Mouse (Mus musculus) lung, embryonic 14.5 days (tissue): ENCODE data around the gene Erbb3. TPM values are rescaled to one million over a fixed set of nuclear protein-coding genes. Genes with fewer than 3 reads are reported as not detected.
A peak's percentile ranks its signal among the peaks of the same experiment; 100 is the strongest.
"Not testable (repeated sequence)": the region's sequence is repeated elsewhere in the genome, so short reads cannot be mapped to it uniquely, and the experiment has no call there.

Source experiments
- ATAC-seq: fragments of 200-750 bp; cut with Nextera tagmentation; 2 replicates; pipeline ENCODE4 v1.8.0; 2017; ENCODE audit warnings: mild to moderate bottlenecking, moderate TSS enrichment, moderate library complexity; ENCODE audit not compliant: insufficient read depth
- DNase-seq: peaks from one replicate; pipeline ENCODE4 v3.0.0-alpha.2; 2015
- H3K27ac ChIP-seq: fragments of 300-500 bp; sonication (generic); 2 replicates; pipeline ENCODE4 v1.5.1; 2014; ENCODE audit warnings: low read depth, mild to moderate bottlenecking, moderate library complexity
- H3K27me3 ChIP-seq: fragments of 300-500 bp; sonication (generic); 2 replicates; pipeline ENCODE4 v1.6.1; 2014; ENCODE audit warnings: low read length, control low read depth; ENCODE audit not compliant: insufficient read depth
- H3K36me3 ChIP-seq: fragments of 300-500 bp; sonication (generic); 2 replicates; pipeline ENCODE4 v1.6.1; 2014; ENCODE audit warnings: control low read depth; ENCODE audit not compliant: insufficient read depth
- H3K4me1 ChIP-seq: fragments of 300-500 bp; sonication (generic); 2 replicates; pipeline ENCODE4 v1.6.1; 2014; ENCODE audit warnings: antibody characterized with exemption, control low read depth; ENCODE audit not compliant: insufficient read depth
- H3K4me2 ChIP-seq: fragments of 300-500 bp; sonication (generic); 2 replicates; pipeline ENCODE4 v1.6.1; 2014; ENCODE audit warnings: mild to moderate bottlenecking
- H3K4me3 ChIP-seq: fragments of 300-500 bp; sonication (generic); 2 replicates; pipeline ENCODE4 v1.5.1; 2014; ENCODE audit warnings: low read depth, low read length
- H3K9ac ChIP-seq: fragments of 300-500 bp; sonication (generic); 2 replicates; pipeline ENCODE4 v1.6.1; 2014
- H3K9me3 ChIP-seq: fragments of 300-500 bp; sonication (generic); 2 replicates; pipeline ENCODE4 v1.6.1; 2016; ENCODE audit warnings: low read depth, low read length, control low read depth
- CTCF ChIP-seq: IDR thresholded peaks from 2 replicates; pipeline ENCODE4 v1.5.1; 2016; ENCODE audit warnings: antibody characterized with exemption, low read depth
- WGBS: fragments of 180-500 bp; shearing (Covaris S2); extraction: QIAGEN DNeasy Blood & Tissue Kit; methylation state at CpG from one replicate; pipeline ENCODE4 v1.1.7; 2014; 5-methylcytosine and 5-hydroxymethylcytosine counted together
- polyA plus RNA-seq: library from polyadenylated mRNA; unstranded; fragments of >200 nt; fragmentation: Nextera tagmentation; extraction: Ambion mirVana; gene quantifications from 2 replicates; pipeline ENCODE4 v1.2.1, GENCODE M21; 2014

The Erbb3 gene
- polyA plus RNA-seq, 1 experiment from 2014 or later = 22.9 TPM

DNA sequence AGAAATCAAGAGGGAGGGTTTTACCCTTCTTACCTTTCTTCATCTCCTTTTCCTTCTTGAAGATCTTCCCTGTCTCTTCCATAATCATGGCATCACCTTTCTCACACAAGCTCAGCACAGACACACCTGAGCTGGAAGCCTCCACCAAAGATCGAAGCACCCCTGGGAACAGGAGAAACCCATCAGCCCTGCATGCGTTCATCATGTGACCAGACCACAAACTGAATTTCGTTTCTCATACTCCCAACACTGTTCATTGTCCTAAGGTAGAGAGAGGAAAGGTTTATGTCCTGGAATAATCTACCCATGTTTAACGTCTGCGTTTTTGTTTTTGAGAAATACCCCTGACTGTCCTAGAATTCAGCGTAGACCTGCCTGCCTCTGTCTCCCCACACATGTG is 25.9 kb downstream of the Erbb3 start:
- H3K9me3 ChIP-seq = no peaks in the 10 kb centered on the region
- H3K36me3 ChIP-seq = peaks cover 50% of the 10 kb centered on the region
- H3K4me2 ChIP-seq = peak overlapping the region; percentile 66
- no peak overlapping the region for H3K4me3 ChIP-seq
- H3K9ac ChIP-seq = peak overlapping the region; percentile 93; the same call in 1 of the 2 replicates
- ATAC-seq = no peak
- no peak for TF ChIP-seq CTCF
- 91% methylated on average over 6 of the region's 6 CpGs for WGBS
- H3K27ac ChIP-seq = no peak overlapping the region
- no peaks in the 10 kb centered on the region; the same call in 1 of the 2 replicates for H3K4me1 ChIP-seq
- H3K27me3 ChIP-seq = no peaks in the 10 kb centered on the region
- no peak for DNase-seq

DNA sequence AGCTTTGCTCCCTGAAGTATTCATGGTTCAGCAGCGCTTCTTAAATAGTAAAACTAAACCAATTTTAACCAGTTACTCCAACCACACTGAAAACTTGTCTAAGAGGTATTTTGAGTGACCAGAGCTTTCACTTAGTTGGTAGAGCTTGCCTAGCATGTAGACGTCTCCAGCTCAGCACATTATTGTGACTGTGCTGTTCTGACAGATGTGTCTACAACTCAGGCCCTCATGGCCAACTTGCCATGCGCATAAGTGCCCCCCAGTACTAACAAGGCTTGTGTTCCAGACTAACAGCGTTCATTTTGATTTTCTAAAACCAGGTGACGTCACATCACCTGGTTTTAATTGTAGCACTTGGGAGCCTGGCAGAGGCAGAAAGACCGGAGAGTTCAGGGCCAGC is 32.5 kb downstream of the Erbb3 start:
- 84% methylated on average over 6 of the region's 6 CpGs for WGBS
- Histone ChIP-seq H3K4me2 (no peak overlapping the region), H3K27ac (no peak overlapping the region), H3K4me1 (no peaks in the 10 kb centered on the region), H3K4me3 (no peak overlapping the region), H3K27me3 (no peaks in the 10 kb centered on the region), H3K36me3 (peaks cover 51% of the 10 kb centered on the region), H3K9ac (no peak overlapping the region), H3K9me3 (no peaks in the 10 kb centered on the region)
- no peak for DNase-seq
- ATAC-seq = no peak
- no peak for TF ChIP-seq CTCF

DNA sequence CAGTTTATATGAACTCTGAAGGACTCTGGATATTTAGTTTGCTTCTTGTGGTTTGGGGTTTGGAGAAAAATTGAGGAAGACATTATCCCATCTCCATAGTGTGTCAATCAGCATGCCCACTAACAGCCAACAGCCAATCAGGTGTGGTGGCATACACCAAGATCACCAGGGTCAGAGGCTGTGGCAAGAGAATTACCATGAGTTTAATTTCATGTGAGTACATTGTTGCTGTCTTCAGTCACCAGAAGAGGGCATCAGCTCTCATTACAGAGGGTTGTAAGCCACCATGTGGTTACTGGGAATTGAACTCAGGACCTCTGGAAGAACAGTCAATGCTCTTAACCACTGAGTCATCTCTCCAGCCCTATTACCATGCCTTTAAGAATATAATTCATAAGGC is 33.2 kb downstream of the Erbb3 start:
- no peaks in the 10 kb centered on the region for H3K4me1 ChIP-seq
- no peaks in the 10 kb centered on the region for H3K9me3 ChIP-seq
- no peak overlapping the region for H3K4me2 ChIP-seq
- ATAC-seq = no peak
- peak; percentile 30 for DNase-seq
- TF ChIP-seq CTCF = no peak
- no peak overlapping the region for H3K27ac ChIP-seq
- no peak overlapping the region for H3K4me3 ChIP-seq
- H3K27me3 ChIP-seq = no peaks in the 10 kb centered on the region
- H3K9ac ChIP-seq = no peak overlapping the region
- peaks cover 45% of the 10 kb centered on the region for H3K36me3 ChIP-seq

DNA sequence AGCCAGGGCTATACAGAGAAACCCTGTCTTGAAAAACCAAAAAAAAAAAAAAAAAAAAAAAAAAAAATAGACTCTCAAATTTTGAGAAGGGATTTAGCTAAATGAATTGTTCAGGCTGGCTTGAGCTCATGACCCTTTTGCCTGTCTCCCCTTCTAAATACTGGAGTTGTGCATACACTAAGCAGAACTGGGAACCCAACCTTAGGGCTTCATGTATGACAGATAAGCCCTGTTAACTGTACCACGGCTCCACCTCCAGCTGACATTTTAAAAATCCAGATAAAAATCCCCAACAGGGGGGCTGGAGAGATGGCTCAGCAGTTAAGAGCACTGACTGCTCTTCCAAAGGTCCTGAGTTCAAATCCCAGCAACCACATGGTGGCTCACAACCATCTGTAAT is 33.9 kb downstream of the Erbb3 start:
- H3K36me3 ChIP-seq = peaks cover 37% of the 10 kb centered on the region
- not testable (repeated sequence) for H3K9me3 ChIP-seq, H3K27ac ChIP-seq, DNase-seq, H3K27me3 ChIP-seq, H3K9ac ChIP-seq, H3K4me3 ChIP-seq, H3K4me1 ChIP-seq, H3K4me2 ChIP-seq, ATAC-seq
- WGBS = 82% methylated on average over 1 of the region's 1 CpGs

DNA sequence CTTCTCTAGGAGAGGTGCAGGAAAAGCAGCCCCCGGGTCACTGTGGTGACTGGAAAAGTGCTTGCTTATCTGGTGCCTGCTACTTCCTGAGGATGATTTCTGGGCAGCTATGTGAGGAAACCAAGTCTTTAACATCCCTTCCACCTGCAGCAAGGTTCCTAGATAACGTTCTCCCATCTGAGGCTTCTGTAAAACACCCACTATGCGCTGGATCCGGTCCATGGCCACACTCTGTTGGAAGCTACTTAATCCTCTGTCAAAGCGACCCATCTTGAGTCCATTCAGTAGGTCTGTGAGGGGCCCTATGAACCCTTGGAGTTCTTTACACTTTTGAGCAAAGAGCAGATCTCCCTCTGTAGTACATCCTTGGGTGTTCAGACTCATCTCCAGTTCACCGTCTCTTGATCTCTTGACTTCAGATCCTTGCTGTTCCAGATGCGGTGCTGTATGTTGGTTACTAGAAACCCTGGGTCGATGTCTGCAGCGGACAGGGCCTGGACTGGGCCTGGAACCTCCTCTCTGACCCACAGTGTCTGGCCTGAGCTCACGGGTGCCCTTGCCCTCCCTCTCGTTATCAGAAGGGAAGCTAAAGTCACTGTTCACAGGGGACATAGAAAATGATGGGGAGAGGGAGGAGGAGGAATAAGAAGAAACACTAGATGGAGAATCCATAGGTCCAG is 39.2 kb downstream of the Erbb3 start:
- 86% methylated on average over 11 of the region's 11 CpGs for WGBS
- DNase-seq, H3K9ac ChIP-seq, H3K27ac ChIP-seq, H3K27me3 ChIP-seq, H3K9me3 ChIP-seq, H3K4me2 ChIP-seq, H3K4me3 ChIP-seq, H3K4me1 ChIP-seq, ATAC-seq, H3K36me3 ChIP-seq: not testable (repeated sequence)

DNA sequence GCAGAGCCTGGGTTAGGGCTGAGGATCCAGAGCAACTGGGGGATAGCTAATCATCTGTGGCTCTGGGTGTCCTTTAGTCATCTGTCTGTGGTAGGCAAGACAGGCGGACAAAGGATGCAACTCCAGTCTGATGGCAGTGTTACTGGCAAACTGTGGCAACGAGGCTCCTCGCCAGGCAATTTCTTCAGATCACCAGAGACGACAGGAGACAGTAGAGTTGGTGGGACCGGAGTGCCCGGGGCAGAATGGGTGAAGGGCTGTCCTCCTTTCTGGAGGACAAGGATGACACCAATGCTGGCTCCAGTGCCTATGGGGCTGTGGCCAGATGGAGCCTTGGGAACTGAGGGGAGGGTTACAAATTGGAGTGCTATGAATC is 39.8 kb downstream of the Erbb3 start:
- 67% methylated on average over 6 of the region's 6 CpGs for WGBS
- ATAC-seq, H3K9ac ChIP-seq, H3K4me3 ChIP-seq, H3K4me1 ChIP-seq, H3K9me3 ChIP-seq, H3K27me3 ChIP-seq, DNase-seq: not testable (repeated sequence)
- Histone ChIP-seq H3K27ac (peak overlapping the region; percentile 48; the same call in 1 of the 2 replicates), H3K36me3 (peaks cover 15% of the 10 kb centered on the region), H3K4me2 (peak overlapping the region; percentile 79)

DNA sequence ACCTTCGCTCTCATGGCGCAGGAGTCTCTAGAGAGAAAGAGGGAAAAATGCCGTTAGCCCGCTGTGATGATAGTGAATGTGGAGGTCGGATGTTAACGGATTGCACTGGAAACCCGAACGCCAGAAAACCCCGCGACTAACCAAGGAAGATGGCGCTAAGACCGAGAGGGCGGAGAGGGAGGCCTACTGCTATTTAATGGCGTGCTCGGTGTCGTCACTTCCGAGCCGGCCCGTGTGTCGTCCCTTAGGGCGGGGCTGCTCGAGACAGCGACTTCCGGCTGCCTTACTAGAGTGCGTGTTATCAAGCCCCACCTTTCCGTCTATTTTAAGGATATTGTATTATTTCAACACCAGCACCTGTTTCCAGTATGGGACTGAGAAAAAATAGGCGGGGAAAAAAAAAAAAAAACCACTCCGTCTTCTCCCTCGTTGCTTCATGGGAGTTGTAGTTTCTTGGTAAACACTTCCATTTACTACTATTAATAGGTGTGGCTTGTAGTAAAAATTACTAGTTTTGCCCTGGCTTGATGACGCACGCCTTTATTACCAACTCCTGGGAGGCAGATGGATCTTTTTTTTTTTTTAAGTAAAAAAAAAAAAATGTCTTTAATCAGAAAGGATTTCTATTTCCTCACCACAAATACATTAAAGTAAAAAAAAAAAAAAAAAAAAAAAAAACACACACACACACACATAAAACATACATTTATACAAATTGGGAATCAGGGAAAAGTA is 40.3 kb downstream of the Erbb3 start, which contains the start of gene Rpl41:
TSS of gene Rpl41 (minus strand) at position 359 of the 735 bp plus-strand sequence.
- DNase-seq (peak; percentile 99), ATAC-seq (peak; percentile 88)
- H3K4me2 ChIP-seq = peak within 1 kb of the TSS; percentile 79
- H3K4me3 ChIP-seq = peak within 1 kb of the TSS; percentile 86
- H3K36me3 ChIP-seq = peaks cover 21% of the 10 kb centered on the region
- no peaks in the 10 kb centered on the region for H3K9me3 ChIP-seq
- no peak for TF ChIP-seq CTCF
- WGBS = under 1% methylated on average over 31 of the region's 31 CpGs
- no peaks in the 10 kb centered on the region for H3K27me3 ChIP-seq
- H3K4me1 ChIP-seq = no peaks in the 10 kb centered on the region
- H3K27ac ChIP-seq = peak within 1 kb of the TSS; percentile 98
- peak within 1 kb of the TSS; percentile 96 for H3K9ac ChIP-seq

DNA sequence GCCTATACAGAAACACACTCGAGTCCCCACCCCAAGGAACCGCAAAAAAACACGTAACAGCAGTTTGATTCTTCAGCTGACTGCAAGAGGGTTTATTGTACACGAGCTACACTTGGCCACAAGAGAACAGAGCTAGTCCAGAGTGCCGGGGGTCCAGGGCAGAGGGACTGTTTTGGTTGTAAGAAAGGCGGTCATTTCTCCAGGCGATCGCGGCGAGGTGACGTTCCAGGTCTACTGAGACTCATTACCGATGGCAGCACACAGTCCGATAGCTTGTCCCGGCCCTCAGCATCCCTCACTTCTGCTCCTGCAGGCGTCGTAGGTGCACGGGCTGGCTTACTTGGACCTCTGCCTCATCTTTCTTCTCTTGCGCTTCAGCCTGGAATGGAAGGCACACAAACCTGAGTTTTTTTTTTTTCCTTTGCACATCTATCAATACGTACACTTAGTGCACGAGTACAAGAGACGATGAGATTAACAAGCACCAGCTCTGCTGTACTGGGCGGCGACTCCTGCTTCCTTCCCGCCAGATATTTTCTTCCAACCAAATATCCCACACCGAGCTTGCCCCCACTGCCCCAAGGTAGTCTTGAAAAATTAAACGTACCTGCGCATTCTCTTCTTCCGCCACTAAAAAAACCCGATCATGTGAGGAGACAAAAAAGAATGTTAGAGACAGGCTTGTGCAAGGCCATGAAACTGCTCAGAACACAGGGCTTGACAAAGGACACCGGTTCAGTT is 41.2 kb downstream of the Erbb3 start:
- not testable (repeated sequence) for H3K27me3 ChIP-seq, H3K9me3 ChIP-seq, H3K4me1 ChIP-seq, DNase-seq
- peaks cover 30% of the 10 kb centered on the region for H3K36me3 ChIP-seq
- WGBS = under 1% methylated on average over 23 of the region's 30 CpGs
- H3K9ac ChIP-seq = peak overlapping the region; percentile 96
- peak overlapping the region; percentile 98 for H3K27ac ChIP-seq
- H3K4me3 ChIP-seq = peak overlapping the region; percentile 86
- ATAC-seq = 0 out of 2 replicates have a peak, but pooled peaks have one; percentile 0
- H3K4me2 ChIP-seq = peak overlapping the region; percentile 79
